Mouse (Mus musculus) neural tube, embryonic 13.5 days (tissue): ENCODE results near the gene Zfp42. TPM values are rescaled to one million over a fixed set of nuclear protein-coding genes. Genes with fewer than 3 reads are reported as not detected.

Experiments
- ATAC-seq: fragments of 200-750 bp; cut with Nextera tagmentation; 2 replicates; pipeline ENCODE4 v1.8.0; 2017; ENCODE audit warnings: low read depth, mild to moderate bottlenecking, moderate TSS enrichment, moderate library complexity
- H3K27ac ChIP-seq: fragments of 300-500 bp; sonication (generic); replicated peaks from 2 replicates; pipeline ENCODE4 v1.5.1; 2015; ENCODE audit warnings: moderate library complexity, mild to moderate bottlenecking, inconsistent platforms
- H3K27me3 ChIP-seq: fragments of 300-500 bp; sonication (generic); 2 replicates; pipeline ENCODE4 v1.6.1; 2015; ENCODE audit warnings: mild to moderate bottlenecking, inconsistent platforms
- H3K36me3 ChIP-seq: fragments of 300-500 bp; sonication (generic); 2 replicates; pipeline ENCODE4 v1.6.1; 2015; ENCODE audit warnings: mild to moderate bottlenecking, inconsistent platforms
- H3K4me1 ChIP-seq: fragments of 300-500 bp; sonication (generic); replicated peaks from 2 replicates; pipeline ENCODE4 v1.6.1; 2015; ENCODE audit warnings: inconsistent platforms
- H3K4me2 ChIP-seq: fragments of 300-500 bp; sonication (generic); 2 replicates; pipeline ENCODE4 v1.6.1; 2015; ENCODE audit warnings: inconsistent platforms, mild to moderate bottlenecking, moderate library complexity
- H3K4me3 ChIP-seq: fragments of 300-500 bp; sonication (generic); 2 replicates; pipeline ENCODE4 v1.5.1; 2015; ENCODE audit warnings: mild to moderate bottlenecking, inconsistent platforms
- H3K9ac ChIP-seq: fragments of 300-500 bp; sonication (generic); 2 replicates; pipeline ENCODE4 v1.6.1; 2015; ENCODE audit warnings: moderate library complexity, mild to moderate bottlenecking, inconsistent platforms
- H3K9me3 ChIP-seq: fragments of 300-500 bp; sonication (generic); 2 replicates; pipeline ENCODE4 v1.6.1; 2016; ENCODE audit warnings: inconsistent platforms
- WGBS: fragments of 180-500 bp; shearing (Covaris S2); methylation state at CpG from one replicate; pipeline ENCODE4 v1.1.7; 2015; 5-methylcytosine and 5-hydroxymethylcytosine counted together
- polyA plus RNA-seq: library from polyadenylated mRNA; unstranded; fragments of >200 nt; fragmentation: Nextera tagmentation; extraction: Ambion mirVana; gene quantifications from 2 replicates; pipeline ENCODE4 v1.2.1, GENCODE M21; 2015

The Zfp42 gene
- polyA plus RNA-seq, 1 experiment from 2014 or later: not detected

DNA sequence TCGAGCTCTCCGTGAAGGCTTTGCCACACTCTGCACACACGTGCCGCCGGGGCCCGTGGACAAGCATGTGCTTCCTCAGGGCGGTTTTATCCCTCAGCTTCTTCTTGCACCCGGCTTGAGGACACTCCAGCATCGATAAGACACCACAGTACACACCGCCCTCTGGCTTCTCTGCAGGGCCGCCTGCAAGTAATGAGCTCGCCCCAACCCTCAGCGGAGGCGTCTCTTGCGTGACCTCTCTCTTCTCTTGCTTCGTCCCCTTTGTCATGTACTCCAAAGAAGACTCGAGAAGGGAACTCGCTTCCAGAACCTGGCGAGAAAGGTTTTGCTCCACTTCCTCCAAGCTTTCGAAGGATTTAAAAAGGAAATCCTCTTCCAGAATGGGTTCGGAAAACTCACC lies 11.0 kb downstream of the Zfp42 start:
- no peak overlapping the region for H3K4me3 ChIP-seq
- H3K4me1 ChIP-seq: no peaks in the 10 kb centered on the region
- H3K4me2 ChIP-seq: no peak overlapping the region
- H3K9ac ChIP-seq: no peak overlapping the region
- H3K36me3 ChIP-seq: no peaks in the 10 kb centered on the region
- H3K27me3 ChIP-seq: no peaks in the 10 kb centered on the region
- no peak for ATAC-seq
- H3K27ac ChIP-seq: no peak overlapping the region
- no peaks in the 10 kb centered on the region for H3K9me3 ChIP-seq
- 90% methylated on average over 21 of the region's 21 CpGs for WGBS

DNA sequence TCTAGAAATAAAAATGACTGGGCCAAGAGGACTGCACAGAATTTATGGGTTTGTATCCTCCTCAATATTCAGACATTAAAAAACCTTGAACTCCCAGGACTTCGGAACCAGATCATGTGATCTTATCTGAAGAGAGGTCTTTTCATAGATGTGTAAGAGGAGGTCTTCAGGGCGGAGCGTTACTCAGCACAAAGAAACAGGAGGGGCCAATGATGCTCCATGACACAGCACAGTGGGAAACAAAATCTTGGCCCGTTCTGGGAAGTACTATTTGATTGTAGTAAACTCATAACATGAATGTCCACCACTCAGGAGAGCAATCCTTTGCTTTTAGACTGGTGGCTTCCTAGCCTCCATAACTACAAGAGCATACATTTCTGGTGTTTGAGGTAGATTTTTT lies 12.6 kb downstream of the Zfp42 start:
- Histone ChIP-seq H3K9me3 (no peaks in the 10 kb centered on the region), H3K36me3 (no peaks in the 10 kb centered on the region), H3K27ac (no peak overlapping the region), H3K9ac (no peak overlapping the region), H3K4me1 (no peaks in the 10 kb centered on the region), H3K4me3 (no peak overlapping the region), H3K27me3 (no peaks in the 10 kb centered on the region), H3K4me2 (no peak overlapping the region)
- 90% methylated on average over 4 of the region's 4 CpGs for WGBS
- ATAC-seq: no peak

DNA sequence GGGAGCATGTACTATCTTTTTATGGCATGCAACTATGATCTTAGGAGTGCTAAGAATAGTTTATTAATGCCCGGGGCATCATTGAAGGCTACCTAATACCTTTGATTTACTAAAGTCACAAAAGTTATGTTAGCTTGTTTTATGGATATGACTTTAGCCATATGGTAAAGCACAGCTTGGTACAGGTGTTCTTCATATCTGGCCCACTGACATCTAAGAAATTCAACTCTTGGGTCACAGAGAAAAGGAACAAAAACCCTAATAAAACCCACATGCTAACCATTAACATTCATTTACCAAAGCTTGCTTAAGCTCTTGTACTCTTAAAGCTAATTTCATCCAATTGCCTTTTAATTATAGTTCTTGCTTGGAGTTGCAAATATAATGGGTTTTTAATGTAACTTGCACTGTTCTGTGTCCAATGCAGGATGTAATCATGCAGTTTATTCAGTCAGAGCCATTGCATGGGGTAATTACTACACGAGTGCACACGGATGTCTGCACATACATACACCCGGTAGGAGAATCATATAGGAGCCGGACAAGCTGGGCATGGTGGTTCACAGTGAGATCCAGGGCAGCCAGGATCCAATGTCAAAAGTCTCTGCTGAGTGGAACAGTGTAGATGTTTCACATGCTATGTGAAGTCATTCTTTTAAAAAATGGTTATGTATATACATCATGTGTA lies 16.2 kb downstream of the Zfp42 start:
- Histone ChIP-seq H3K9ac (no peak overlapping the region), H3K36me3 (no peaks in the 10 kb centered on the region), H3K4me3 (no peak overlapping the region), H3K27me3 (no peaks in the 10 kb centered on the region), H3K27ac (no peak overlapping the region), H3K9me3 (no peaks in the 10 kb centered on the region), H3K4me2 (no peak overlapping the region), H3K4me1 (no peaks in the 10 kb centered on the region)
- no peak for ATAC-seq
- 74% methylated on average over 5 of the region's 5 CpGs for WGBS

DNA sequence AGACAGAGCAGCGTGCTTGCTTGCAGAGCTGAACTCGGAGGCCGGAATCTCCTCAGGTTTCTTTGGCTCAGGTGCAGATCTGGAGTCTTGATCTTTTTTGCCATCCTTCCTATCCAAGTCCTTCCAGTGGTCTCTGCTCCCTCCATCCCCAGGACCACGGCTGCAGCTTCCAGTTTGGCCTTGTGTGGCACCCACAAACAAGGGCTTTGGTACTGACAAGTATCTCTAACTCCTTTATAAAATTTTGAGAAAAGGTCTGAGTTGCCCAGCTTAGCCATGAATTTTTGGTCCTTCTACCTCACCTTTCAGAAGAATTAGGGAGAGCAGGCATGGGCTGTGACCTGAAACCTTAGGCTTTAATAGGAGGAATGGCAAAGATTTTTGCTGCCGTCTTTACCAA lies 17.0 kb downstream of the Zfp42 start:
- 92% methylated on average over 5 of the region's 5 CpGs for WGBS
- Histone ChIP-seq H3K4me1 (no peaks in the 10 kb centered on the region), H3K9me3 (no peaks in the 10 kb centered on the region), H3K9ac (no peak overlapping the region), H3K4me3 (no peak overlapping the region), H3K4me2 (no peak overlapping the region), H3K36me3 (no peaks in the 10 kb centered on the region), H3K27me3 (no peaks in the 10 kb centered on the region), H3K27ac (no peak overlapping the region)
- ATAC-seq: no peak

DNA sequence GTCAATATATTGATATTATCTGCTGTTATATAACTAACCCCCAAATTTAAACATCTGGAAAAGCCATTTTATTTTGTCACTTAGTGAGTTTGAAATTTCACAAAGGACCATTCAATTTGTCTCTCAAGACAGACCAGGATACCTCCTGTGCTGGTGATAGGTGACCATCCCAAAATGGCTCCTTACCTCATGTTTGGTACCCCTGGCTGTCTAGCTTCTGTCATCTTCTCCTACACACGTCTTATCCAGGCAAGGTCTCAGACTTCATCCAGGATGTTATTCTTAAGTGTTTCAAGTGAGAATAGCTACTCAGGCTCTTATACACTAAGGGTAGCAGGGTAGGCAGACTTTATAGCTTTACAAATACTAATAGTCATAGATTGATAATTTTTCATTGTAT lies 17.9 kb downstream of the Zfp42 start:
- Histone ChIP-seq H3K27me3 (no peaks in the 10 kb centered on the region), H3K27ac (no peak overlapping the region), H3K36me3 (no peaks in the 10 kb centered on the region), H3K4me1 (no peaks in the 10 kb centered on the region), H3K9ac (no peak overlapping the region), H3K4me3 (no peak overlapping the region), H3K9me3 (no peaks in the 10 kb centered on the region), H3K4me2 (no peak overlapping the region)
- ATAC-seq: no peak
- 89% methylated on average over 1 of the region's 1 CpGs for WGBS

GRCm38 (mm10) chr8:43287456-43287855 lies 19.3 kb downstream of the Zfp42 start:
- Histone ChIP-seq H3K36me3 (no peaks in the 10 kb centered on the region), H3K4me2 (no peak overlapping the region), H3K27ac (no peak overlapping the region), H3K9ac (no peak overlapping the region), H3K9me3 (no peaks in the 10 kb centered on the region), H3K4me3 (no peak overlapping the region), H3K4me1 (no peaks in the 10 kb centered on the region), H3K27me3 (no peaks in the 10 kb centered on the region)
- ATAC-seq: no peak
- WGBS: 77% methylated on average over 6 of the region's 6 CpGs

DNA sequence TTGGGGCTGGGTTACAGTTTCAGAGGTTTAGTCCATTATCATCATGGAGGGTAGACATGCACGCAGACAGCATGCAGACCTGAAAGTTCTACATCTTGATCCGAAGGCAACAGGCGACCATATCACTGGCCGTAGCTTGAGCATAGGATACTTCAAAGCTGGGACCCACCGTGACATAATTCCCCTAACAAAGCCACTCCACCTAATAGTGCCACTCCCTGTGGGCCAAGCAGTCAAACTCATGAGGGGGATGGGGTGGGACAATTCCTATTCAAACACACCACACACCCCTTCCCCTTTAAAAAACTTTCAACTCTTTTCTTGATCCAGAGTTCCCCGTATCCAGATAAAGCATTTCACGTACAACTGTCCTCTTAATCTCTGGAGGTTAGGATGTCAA lies 23.5 kb downstream of the Zfp42 start:
- WGBS: 82% methylated on average over 7 of the region's 7 CpGs
- Histone ChIP-seq H3K27me3 (no peaks in the 10 kb centered on the region), H3K9ac (no peak overlapping the region), H3K4me3 (no peak overlapping the region), H3K4me2 (0 out of 2 replicates have a peak overlapping the region, but pooled peaks have one; percentile 13), H3K36me3 (no peaks in the 10 kb centered on the region), H3K27ac (no peak overlapping the region), H3K4me1 (no peaks in the 10 kb centered on the region), H3K9me3 (no peaks in the 10 kb centered on the region)
- ATAC-seq: no peak; the same call in 1 of the 2 replicates

- no peaks in the 10 kb centered on the region for H3K4me1 ChIP-seq
- H3K36me3 ChIP-seq: no peaks in the 10 kb centered on the region
- no peak overlapping the region for H3K9ac ChIP-seq
- WGBS: 69% methylated on average over 4 of the region's 4 CpGs
- no peaks in the 10 kb centered on the region for H3K27me3 ChIP-seq
- no peak overlapping the region for H3K4me3 ChIP-seq
- ATAC-seq: no peak
- H3K9me3 ChIP-seq: no peaks in the 10 kb centered on the region
- no peak overlapping the region for H3K27ac ChIP-seq
- no peak overlapping the region for H3K4me2 ChIP-seq
Observed at GRCm38 (mm10) chr8:43278397-43278796, 28.4 kb downstream of the Zfp42 start.

DNA sequence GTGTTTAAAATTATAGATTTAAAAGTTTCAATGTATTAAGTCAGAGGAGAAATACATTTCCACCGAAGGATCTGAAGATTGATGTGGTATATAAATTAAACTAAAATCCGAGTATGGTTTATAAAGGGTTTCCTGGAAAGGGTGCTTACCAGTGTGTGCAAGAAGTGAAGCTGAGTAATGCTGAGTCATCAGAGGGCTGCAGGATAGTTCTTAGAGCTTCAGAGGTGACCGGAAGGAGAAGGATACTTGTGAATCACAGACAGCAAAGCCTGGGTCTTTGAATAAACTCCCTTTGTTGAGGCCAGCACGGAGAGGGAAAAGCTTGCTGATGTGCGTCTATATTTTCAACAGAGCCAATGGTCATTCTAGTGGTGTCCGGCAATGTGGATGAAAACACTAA lies 45.8 kb downstream of the Zfp42 start:
- H3K4me3 ChIP-seq: no peak overlapping the region
- 90% methylated on average over 6 of the region's 6 CpGs for WGBS
- no peak overlapping the region for H3K9ac ChIP-seq
- H3K27me3 ChIP-seq: no peaks in the 10 kb centered on the region
- no peak overlapping the region for H3K27ac ChIP-seq
- ATAC-seq: no peak
- H3K36me3 ChIP-seq: no peaks in the 10 kb centered on the region
- H3K9me3 ChIP-seq: no peaks in the 10 kb centered on the region
- no peaks in the 10 kb centered on the region for H3K4me1 ChIP-seq
- no peak overlapping the region for H3K4me2 ChIP-seq

- Histone ChIP-seq H3K27me3 (no peaks in the 10 kb centered on the region), H3K4me3 (no peak overlapping the region), H3K36me3 (no peaks in the 10 kb centered on the region), H3K27ac (no peak overlapping the region), H3K4me1 (no peaks in the 10 kb centered on the region), H3K9me3 (no peaks in the 10 kb centered on the region), H3K9ac (no peak overlapping the region), H3K4me2 (no peak overlapping the region)
- 90% methylated on average over 1 of the region's 1 CpGs for WGBS
- ATAC-seq: no peak
Observed at GRCm38 (mm10) chr8:43257886-43258285, 48.9 kb downstream of the Zfp42 start.

GRCm38 (mm10) chr8:43255695-43256094 lies 51.1 kb downstream of the Zfp42 start:
- Histone ChIP-seq H3K4me1 (no peaks in the 10 kb centered on the region), H3K27ac (no peak overlapping the region), H3K36me3 (no peaks in the 10 kb centered on the region), H3K4me3 (no peak overlapping the region), H3K4me2 (no peak overlapping the region), H3K9ac (no peak overlapping the region), H3K9me3 (no peaks in the 10 kb centered on the region), H3K27me3 (no peaks in the 10 kb centered on the region)
- no peak for ATAC-seq
- WGBS: 74% methylated on average over 6 of the region's 6 CpGs

DNA sequence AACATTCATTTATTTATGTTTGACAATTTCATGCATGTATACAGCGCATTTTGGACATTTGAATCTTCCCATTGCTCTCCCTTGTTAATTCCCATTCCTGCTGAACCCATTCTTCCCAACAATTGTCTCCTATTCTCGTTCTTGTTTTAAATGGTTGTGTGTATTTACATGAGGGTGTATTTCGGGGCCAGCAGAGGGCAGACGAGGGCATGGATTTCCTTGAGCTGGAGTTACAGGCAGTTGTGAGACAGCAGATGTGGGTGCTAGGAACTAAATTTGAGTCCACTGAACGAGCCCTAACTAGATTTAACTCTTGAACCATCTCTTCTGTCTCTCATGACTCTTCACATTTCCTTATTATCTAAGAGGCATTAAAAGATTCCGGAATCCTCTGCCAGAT lies 55.1 kb downstream of the Zfp42 start:
- no peak overlapping the region for H3K4me3 ChIP-seq
- H3K4me2 ChIP-seq: no peak overlapping the region
- 81% methylated on average over 6 of the region's 6 CpGs for WGBS
- no peaks in the 10 kb centered on the region for H3K27me3 ChIP-seq
- no peak overlapping the region for H3K27ac ChIP-seq
- H3K9ac ChIP-seq: no peak overlapping the region
- ATAC-seq: no peak
- no peaks in the 10 kb centered on the region for H3K36me3 ChIP-seq
- H3K4me1 ChIP-seq: no peaks in the 10 kb centered on the region
- no peaks in the 10 kb centered on the region for H3K9me3 ChIP-seq

GRCm38 (mm10) chr8:43248707-43249106 lies 58.1 kb downstream of the Zfp42 start:
- H3K36me3 ChIP-seq: no peaks in the 10 kb centered on the region
- no peak for ATAC-seq

More at GRCm38 (mm10) chr8:43248707-43249106, 58.1 kb downstream of the Zfp42 start:
- H3K4me2 ChIP-seq: no peak overlapping the region
- no peaks in the 10 kb centered on the region for H3K4me1 ChIP-seq
- H3K4me3 ChIP-seq: no peak overlapping the region
- WGBS: 80% methylated on average over 8 of the region's 8 CpGs
- H3K9me3 ChIP-seq: no peaks in the 10 kb centered on the region
- no peak overlapping the region for H3K9ac ChIP-seq
- no peaks in the 10 kb centered on the region for H3K27me3 ChIP-seq
- H3K27ac ChIP-seq: no peak overlapping the region
